Mouse (Mus musculus) monocyte, adult 5-6 weeks (primary cell): ENCODE measurements at regions not wholly inside any gene's neighbourhood (a gene's known extent, or its start where the extent isn't known, plus 50 kb on each side); places are given as distances from the start of the nearest gene placed in this dataset.

Experiments
- ATAC-seq: fragments of 153-309, 156-312 bp; replicated peaks from 2 replicates; pipeline ENCODE4 v1.8.0; 2017; ENCODE audit warnings: mild to moderate bottlenecking; ENCODE audit not compliant: low TSS enrichment, insufficient number of reproducible peaks, severe bottlenecking, poor library complexity, low FRiP score

GRCm38 (mm10) chr15:62849326-62849725 is 995.7 kb downstream of the Gsdmc2 start:
- ATAC-seq: no peak

- ATAC-seq: no peak
These were observed 999.1 kb downstream of the Gsdmc2 start for GRCm38 (mm10) chr15:62845884-62846283.

GRCm38 (mm10) chr15:62825586-62825985 is 1019.4 kb downstream of the Gsdmc2 start:
- no peak for ATAC-seq

- ATAC-seq: no peak
These were observed 1021.0 kb downstream of the Gsdmc2 start for GRCm38 (mm10) chr15:62823861-62824518.

- no peak for ATAC-seq
These were observed 1022.7 kb downstream of the Gsdmc2 start for GRCm38 (mm10) chr15:62822305-62822704.

- no peak for ATAC-seq
These were observed 1031.9 kb downstream of the Gsdmc2 start for GRCm38 (mm10) chr15:62813093-62813492.

GRCm38 (mm10) chr15:62812026-62812425 is 1033.0 kb downstream of the Gsdmc2 start:
- ATAC-seq: no peak

GRCm38 (mm10) chr15:62809320-62809719 is 1035.7 kb downstream of the Gsdmc2 start:
- ATAC-seq: no peak

GRCm38 (mm10) chr15:62808087-62808808 is 1036.7 kb downstream of the Gsdmc2 start:
- no peak for ATAC-seq

- no peak for ATAC-seq
These were observed 1037.6 kb downstream of the Gsdmc2 start for GRCm38 (mm10) chr15:62807364-62807763.

GRCm38 (mm10) chr15:62802770-62803169 is 1042.2 kb downstream of the Gsdmc2 start:
- ATAC-seq: no peak

- no peak for ATAC-seq
These were observed 1046.2 kb downstream of the Gsdmc2 start for GRCm38 (mm10) chr15:62798731-62799130.

- no peak for ATAC-seq
These were observed 1051.4 kb downstream of the Gsdmc2 start for GRCm38 (mm10) chr15:62793569-62793968.

- ATAC-seq: no peak
These were observed 1052.9 kb downstream of the Gsdmc2 start for GRCm38 (mm10) chr15:62792084-62792483.

GRCm38 (mm10) chr15:62787753-62788152 is 1057.2 kb downstream of the Gsdmc2 start:
- ATAC-seq: no peak

- ATAC-seq: no peak
These were observed 1058.7 kb downstream of the Gsdmc2 start for GRCm38 (mm10) chr15:62786315-62786714.

GRCm38 (mm10) chr15:62784456-62785139 is 1060.4 kb downstream of the Gsdmc2 start:
- no peak for ATAC-seq

GRCm38 (mm10) chr15:62778899-62779298 is 1066.1 kb downstream of the Gsdmc2 start:
- ATAC-seq: no peak

GRCm38 (mm10) chr15:62752686-62753085 is 1092.3 kb downstream of the Gsdmc2 start:
- ATAC-seq: no peak

GRCm38 (mm10) chr15:62743879-62744278 is 1101.1 kb downstream of the Gsdmc2 start:
- ATAC-seq: no peak
